Comparison of ENCODE assay signal across 18 mouse cellular contexts in genomic region chr5:117749353-117749752, GRCm38 (mm10). TPM values are rescaled to one million over a fixed set of nuclear protein-coding genes. Genes with fewer than 3 reads are reported as not detected.
DNase-seq lines count a peak whose midpoint lies in the region; ATAC-seq and TF ChIP-seq lines count a peak whose summit lies in the region.
"Had no signal": no experiment of that assay in that cellular context is flagged by ENCODE, and none has a peak within 500 bp of the region (broad histone marks: within the 10 kb centered on the region; RNA-seq: fewer than 3 reads in every experiment).

No protein-coding gene starts in this region.

- H3K4me3 ChIP-seq in hindbrain, embryonic 14.5 days (replicated peaks; ENCODE audit: low read length): no peak overlapping the region
- no peak overlapping the region for H3K4me3 ChIP-seq in hindbrain, embryonic 12.5 days
- H3K4me3 ChIP-seq in kidney, postnatal 0 days (replicated peaks; ENCODE audit: low read depth, low read length): no peak overlapping the region
- H3K4me3 ChIP-seq: forebrain, embryonic 13.5 days; limb, embryonic 12.5 days; liver, embryonic 13.5 days; lung, embryonic 15.5 days; midbrain, embryonic 12.5 days had no signal

- H3K36me3 ChIP-seq in hindbrain, embryonic 14.5 days (replicated peaks; ENCODE audit: control insufficient read depth, insufficient read depth): no peaks in the 10 kb centered on the region
- H3K36me3 ChIP-seq in hindbrain, embryonic 12.5 days: no peaks in the 10 kb centered on the region
- H3K36me3 ChIP-seq in kidney, postnatal 0 days (ENCODE audit: insufficient read depth, low read length): no peaks in the 10 kb centered on the region
- H3K36me3 ChIP-seq: limb, embryonic 12.5 days; liver, embryonic 13.5 days; lung, embryonic 15.5 days; midbrain, embryonic 12.5 days had no signal

- no peaks in the 10 kb centered on the region for H3K9me3 ChIP-seq in hindbrain, embryonic 14.5 days (ENCODE audit: control insufficient read depth, low read length)
- no peaks in the 10 kb centered on the region for H3K9me3 ChIP-seq in hindbrain, embryonic 12.5 days (replicated peaks)
- no peaks in the 10 kb centered on the region for H3K9me3 ChIP-seq in kidney, postnatal 0 days (replicated peaks; ENCODE audit: low read length)
- H3K9me3 ChIP-seq: forebrain, embryonic 13.5 days; limb, embryonic 12.5 days; lung, embryonic 15.5 days; midbrain, embryonic 12.5 days had no signal

- DNase-seq in hindbrain, embryonic 14.5 days (ENCODE audit: low spot score): no peak
- peak; percentile 15 for DNase-seq in ES-CJ7 (ENCODE audit: low read depth, low spot score)
- peak; percentile 65 for DNase-seq in kidney, adult 11 months
- peak; percentile 37 for DNase-seq in kidney, postnatal 0 days (ENCODE audit: low spot score)
- DNase-seq in lung, postnatal 36 days: no peak
- DNase-seq in embryo, embryonic 9.5 days (ENCODE audit: extremely low spot score): no peak
- DNase-seq in right cerebral cortex, postnatal 10 days (ENCODE audit: low spot score in 2 of 2): no peak
- DNase-seq: cerebellum, adult 9-11 months; gastrocnemius, postnatal 10 days; heart, postnatal 10 days; liver, embryonic 13.5 days had no signal

- H3K4me1 ChIP-seq in hindbrain, embryonic 14.5 days (replicated peaks; ENCODE audit: control insufficient read depth, insufficient read depth, low read length): peaks cover 10% of the 10 kb centered on the region; the same call in 1 of the 2 replicates
- H3K4me1 ChIP-seq in hindbrain, embryonic 12.5 days: 0 out of 2 replicates have a peak, but pooled peaks cover 10% of the 10 kb centered on the region
- no peaks in the 10 kb centered on the region for H3K4me1 ChIP-seq in kidney, postnatal 0 days (replicated peaks; ENCODE audit: insufficient read depth, low read length)
- H3K4me1 ChIP-seq: liver, embryonic 13.5 days; lung, embryonic 15.5 days had no signal

- no peak overlapping the region for H3K4me2 ChIP-seq in hindbrain, embryonic 14.5 days (replicated peaks)
- H3K4me2 ChIP-seq in hindbrain, embryonic 12.5 days (replicated peaks): no peak overlapping the region
- H3K4me2 ChIP-seq in kidney, postnatal 0 days (ENCODE audit: low read length): no peak overlapping the region
- H3K4me2 ChIP-seq: forebrain, embryonic 13.5 days; limb, embryonic 12.5 days; liver, embryonic 13.5 days; lung, embryonic 15.5 days; midbrain, embryonic 12.5 days had no signal

- no peaks in the 10 kb centered on the region for H3K27me3 ChIP-seq in hindbrain, embryonic 14.5 days (ENCODE audit: control insufficient read depth, insufficient read depth, low read length)
- no peaks in the 10 kb centered on the region for H3K27me3 ChIP-seq in hindbrain, embryonic 12.5 days
- no peaks in the 10 kb centered on the region for H3K27me3 ChIP-seq in kidney, postnatal 0 days (ENCODE audit: insufficient read depth, low read length)
- H3K27me3 ChIP-seq: forebrain, embryonic 13.5 days; limb, embryonic 12.5 days; liver, embryonic 13.5 days; lung, embryonic 15.5 days; midbrain, embryonic 12.5 days had no signal

- 18% methylated on average over 5 of the region's 5 CpGs for WGBS in hindbrain, embryonic 14.5 days
- WGBS in hindbrain, embryonic 12.5 days: 22% methylated on average over 5 of the region's 5 CpGs
- 14% methylated on average over 5 of the region's 5 CpGs for WGBS in kidney, postnatal 0 days

- no peak overlapping the region for H3K9ac ChIP-seq in hindbrain, embryonic 14.5 days
- no peak overlapping the region for H3K9ac ChIP-seq in hindbrain, embryonic 12.5 days
- no peak overlapping the region for H3K9ac ChIP-seq in kidney, postnatal 0 days (ENCODE audit: low read depth, low read length)
- H3K9ac ChIP-seq: forebrain, embryonic 13.5 days; limb, embryonic 12.5 days; liver, embryonic 13.5 days; lung, embryonic 15.5 days; midbrain, embryonic 12.5 days had no signal

- ATAC-seq in hindbrain, embryonic 14.5 days (ENCODE audit: low FRiP score): peak; percentile 34; the same call in 1 of the 2 replicates
- ATAC-seq in hindbrain, embryonic 12.5 days (ENCODE audit: low FRiP score): no peak
- ATAC-seq in kidney, postnatal 0 days (replicated peaks; ENCODE audit: low FRiP score, low read depth): peak; percentile 50; the same call in 1 of the 2 replicates
- ATAC-seq: forebrain, embryonic 13.5 days; inflammation-experienced regulatory T-cells, adult 6 months had no signal

- no peak for TF ChIP-seq CTCF in kidney, postnatal 0 days (IDR thresholded peaks at IDR 0.05; ENCODE audit: low read depth)

- H3K27ac ChIP-seq in hindbrain, embryonic 14.5 days: no peak overlapping the region
- no peak overlapping the region for H3K27ac ChIP-seq in hindbrain, embryonic 12.5 days
- peak overlapping the region; percentile 54 for H3K27ac ChIP-seq in kidney, postnatal 0 days
- H3K27ac ChIP-seq: forebrain, embryonic 13.5 days; limb, embryonic 12.5 days; liver, embryonic 13.5 days; lung, embryonic 15.5 days; midbrain, embryonic 12.5 days; stomach, postnatal 0 days had no signal

RNA-seq across cellular contexts. Expression of gene Nos1, which starts 31.5 kb away (rescaled TPM):
- polyA plus RNA-seq in hindbrain, embryonic 14.5 days (2014; fragmentation: Nextera tagmentation; extraction: Ambion mirVana): 3.0 and 4.0 TPM in 2 replicates
- 0.99 and 1.1 TPM in 2 replicates for polyA plus RNA-seq in hindbrain, embryonic 12.5 days (2016; fragmentation: Nextera tagmentation; extraction: Ambion mirVana)
- 0.64 and 0.82 TPM in 2 replicates for polyA plus RNA-seq in kidney, postnatal 0 days (2015; fragmentation: Nextera tagmentation; extraction: Ambion mirVana)
- polyA plus RNA-seq: liver, embryonic 13.5 days had no signal

Comparison
In these comparisons a context has a peak if more than half of its experiments do, and no peak if none do; other contexts are left out.
1. DNase-seq: peak in ES-CJ7 (single experiment), kidney, adult 11 months (single experiment) and kidney, postnatal 0 days (single experiment); none in hindbrain, embryonic 14.5 days (single experiment), lung, postnatal 36 days (single experiment), embryo, embryonic 9.5 days (single experiment) and right cerebral cortex, postnatal 10 days (0 of 2).